Mouse (Mus musculus) cerebellum, postnatal 25 days (tissue): Measurements from ENCODE around the gene Parp2.
"Not testable (repeated sequence)": the region's sequence is repeated elsewhere in the genome, so short reads cannot be mapped to it uniquely, and the experiment has no call there.

ENCODE experiments used
- DNase-seq, 2 experiments: peaks; one replicate each; pipeline ENCODE4 v3.0.0; 2021; ENCODE audit warnings: mixed read lengths in 2 of 2

The Parp2 gene

GRCm38 (mm10) chr14:50807487-50808072 lies at the start of gene Parp2, which contains the start of gene Ccnb1ip1:
Gene Parp2, plus strand, starts transcription at chr14:50807841.
Gene Ccnb1ip1, minus strand, starts transcription at chr14:50807732.
- DNase-seq: peak; percentile 97 to 100

GRCm38 (mm10) chr14:50758416-50759085 lies 49.1 kb upstream of the Parp2 start:
- no peak for DNase-seq

DNA sequence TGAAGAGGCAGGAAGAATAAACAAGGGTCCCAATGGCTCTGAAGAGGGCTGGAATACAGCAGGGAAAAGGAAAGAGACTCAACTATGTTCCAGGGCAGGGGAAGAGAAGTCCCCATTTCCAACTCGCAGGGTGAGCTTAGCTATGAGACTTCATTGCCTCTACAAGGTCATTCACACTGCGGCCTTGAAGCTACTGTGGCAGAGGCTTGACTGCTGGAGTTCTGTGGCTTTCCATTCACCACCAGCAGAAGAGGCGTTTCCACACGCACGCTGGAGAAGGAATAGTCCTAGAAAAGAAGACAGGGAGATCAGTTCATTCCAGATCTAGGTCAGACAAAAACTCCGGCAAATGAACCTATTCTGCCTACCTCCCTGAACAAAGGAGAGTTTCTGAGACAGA lies 41.9 kb upstream of the Parp2 start:
- DNase-seq: no peak

DNA sequence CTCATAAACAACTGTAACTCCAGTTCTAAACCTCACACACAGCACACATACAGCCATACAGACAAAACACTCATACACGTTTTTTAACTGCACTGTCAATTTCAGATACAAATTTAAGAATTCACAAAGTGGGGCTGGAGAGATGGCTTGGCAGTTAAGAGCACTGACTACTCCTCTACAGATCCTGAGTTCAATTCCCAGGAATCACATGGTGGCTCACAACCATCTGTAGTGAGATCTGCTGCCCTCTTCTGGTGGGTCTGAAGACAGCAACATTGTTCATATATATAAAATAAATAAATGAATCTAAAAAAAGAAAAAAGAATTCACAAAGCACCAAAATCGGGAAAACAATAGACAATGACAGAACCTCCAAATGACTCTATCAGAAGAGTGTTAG lies 36.3 kb upstream of the Parp2 start:
- DNase-seq: no peak

DNA sequence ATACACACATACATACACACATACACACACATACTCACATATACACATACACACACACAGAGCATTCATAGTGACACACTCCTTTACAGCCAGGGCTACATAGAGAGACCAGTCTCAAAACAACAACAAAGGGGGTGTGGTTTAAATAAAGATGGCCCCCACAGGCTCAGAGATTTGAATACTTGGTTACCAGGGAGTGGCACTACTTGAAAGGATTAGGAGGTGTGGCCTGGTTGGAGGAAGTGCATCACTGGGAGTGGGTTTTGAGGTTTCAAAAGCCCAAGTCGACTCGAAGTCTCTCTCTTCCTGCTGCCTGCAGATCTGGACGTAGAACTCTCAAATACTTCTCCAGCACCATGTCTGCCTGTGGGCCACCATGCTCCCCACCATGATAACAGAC lies 25.5 kb upstream of the Parp2 start:
- no peak for DNase-seq

- peak in 1 of 2 experiments; percentile 32 for DNase-seq
These were observed 23.0 kb upstream of the Parp2 start for GRCm38 (mm10) chr14:50784391-50785250.

DNA sequence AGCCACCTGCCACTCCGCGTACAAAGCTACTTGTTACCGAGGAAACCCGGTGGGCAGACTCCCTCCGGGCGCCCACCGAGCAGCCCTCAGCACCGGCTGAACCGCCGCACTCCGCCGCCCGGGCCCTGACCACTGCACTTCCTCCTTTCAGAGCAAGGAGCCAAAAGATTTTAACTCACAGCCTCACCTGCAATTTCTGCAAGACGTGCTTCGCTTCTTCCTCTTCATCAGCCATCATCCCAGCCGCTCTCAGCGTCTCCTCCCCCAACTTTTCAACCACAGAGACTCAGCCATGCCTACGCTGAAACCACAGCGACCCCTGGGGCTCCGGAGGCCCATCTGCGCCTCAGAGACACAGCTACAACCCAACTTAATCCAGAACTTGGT lies 22.4 kb upstream of the Parp2 start, which contains the start of gene Ttc5:
Gene Ttc5, minus strand, starts transcription at position 269 of the 387 bp plus-strand sequence.
- peak; percentile 91 to 94 for DNase-seq

GRCm38 (mm10) chr14:50788157-50788556 lies 19.5 kb upstream of the Parp2 start:
- no peak for DNase-seq

GRCm38 (mm10) chr14:50795261-50795935 lies 12.2 kb upstream of the Parp2 start:
- DNase-seq: no peak

GRCm38 (mm10) chr14:50795965-50796364 lies 11.7 kb upstream of the Parp2 start:
- no peak for DNase-seq

GRCm38 (mm10) chr14:50796464-50796863 lies 11.2 kb upstream of the Parp2 start:
- DNase-seq: no peak

- no peak for DNase-seq
These were observed 9.1 kb upstream of the Parp2 start for GRCm38 (mm10) chr14:50798512-50798911.

GRCm38 (mm10) chr14:50799502-50800259 lies 8.0 kb upstream of the Parp2 start:
- peak; percentile 44 to 55 for DNase-seq

DNA sequence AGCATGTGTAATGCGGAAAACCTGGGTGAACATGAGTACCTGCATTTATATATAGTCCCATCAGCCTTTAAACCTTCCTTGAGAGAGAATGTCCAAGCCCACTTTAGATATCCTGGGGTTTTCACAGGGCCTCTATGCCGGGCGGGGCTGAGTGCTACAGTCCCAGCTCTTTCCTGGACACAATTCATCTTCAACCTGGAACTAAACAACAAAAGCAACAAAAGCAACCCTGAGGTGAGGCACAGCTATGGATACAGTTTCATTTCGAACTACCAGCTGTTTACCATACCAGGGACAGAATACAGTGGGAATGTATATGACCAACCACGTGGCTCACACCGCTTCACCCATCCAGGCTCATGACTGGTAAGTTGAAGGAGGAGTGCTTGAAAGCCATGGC lies 5.2 kb upstream of the Parp2 start:
- DNase-seq: no peak

GRCm38 (mm10) chr14:50802843-50803562 lies 4.6 kb upstream of the Parp2 start:
- peak in 1 of 2 experiments; percentile 31 for DNase-seq

GRCm38 (mm10) chr14:50804683-50805082 lies 3.0 kb upstream of the Parp2 start:
- DNase-seq: no peak

DNA sequence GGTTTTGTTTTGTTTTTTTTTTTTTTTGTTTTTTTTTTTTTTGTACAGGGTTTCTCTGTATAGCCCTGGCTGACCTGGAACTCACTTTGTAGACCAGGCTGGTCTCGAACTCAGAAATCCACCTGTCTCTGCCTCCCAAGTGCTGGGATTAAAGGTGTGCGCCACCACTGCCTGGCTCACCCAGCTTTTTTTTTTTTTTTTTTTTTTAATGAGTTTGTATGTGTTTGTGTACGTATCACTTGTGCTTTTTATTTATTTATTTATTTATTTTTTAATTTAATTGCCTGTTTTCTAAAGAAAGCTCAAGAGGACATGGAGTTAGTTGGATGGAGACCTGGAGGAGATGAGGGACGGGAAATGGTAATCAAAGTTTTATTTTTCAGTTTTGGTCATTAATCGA lies 1.2 kb upstream of the Parp2 start:
- DNase-seq: not testable (repeated sequence)

GRCm38 (mm10) chr14:50813060-50813459 lies 5.4 kb downstream of the Parp2 start:
- DNase-seq: no peak

DNA sequence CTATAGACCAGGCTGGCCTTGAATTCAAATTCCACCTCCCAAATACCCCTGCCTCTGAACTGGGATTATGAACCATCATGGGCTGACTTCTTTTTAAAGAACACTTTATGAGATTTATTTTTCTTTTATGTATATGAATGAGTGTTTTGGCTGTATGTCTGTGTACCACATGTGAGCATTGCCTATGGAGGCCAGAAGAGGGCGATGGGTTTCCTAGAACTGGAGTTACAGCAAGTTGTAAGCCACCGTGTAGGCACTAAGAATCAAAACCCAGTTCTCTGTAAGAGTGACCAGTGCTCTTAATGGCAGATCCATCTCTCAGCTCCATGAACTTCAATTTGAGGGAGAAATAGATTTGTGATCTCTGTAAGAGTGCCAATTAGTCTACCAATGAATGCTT lies 15.6 kb downstream of the Parp2 start:
- no peak for DNase-seq

DNA sequence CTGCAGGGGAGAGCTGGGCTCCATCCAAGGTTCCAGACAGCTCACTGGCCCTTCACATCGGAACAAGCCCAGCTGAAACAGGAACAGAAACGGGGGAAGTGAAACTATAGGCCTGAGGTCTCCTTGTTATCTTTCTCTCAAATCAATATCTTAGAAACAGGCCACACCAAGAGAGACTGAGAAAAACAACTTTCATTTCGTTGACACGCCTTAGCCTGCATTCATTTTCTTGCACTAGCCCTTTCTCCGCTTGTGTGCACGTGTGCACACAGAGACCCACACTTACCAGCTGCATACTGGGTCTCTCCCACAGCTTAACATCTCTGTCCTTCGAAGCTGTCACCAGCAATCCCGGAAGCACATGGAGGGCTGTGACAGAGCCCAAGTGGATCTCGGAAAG lies 16.6 kb downstream of the Parp2 start:
- DNase-seq: no peak

DNA sequence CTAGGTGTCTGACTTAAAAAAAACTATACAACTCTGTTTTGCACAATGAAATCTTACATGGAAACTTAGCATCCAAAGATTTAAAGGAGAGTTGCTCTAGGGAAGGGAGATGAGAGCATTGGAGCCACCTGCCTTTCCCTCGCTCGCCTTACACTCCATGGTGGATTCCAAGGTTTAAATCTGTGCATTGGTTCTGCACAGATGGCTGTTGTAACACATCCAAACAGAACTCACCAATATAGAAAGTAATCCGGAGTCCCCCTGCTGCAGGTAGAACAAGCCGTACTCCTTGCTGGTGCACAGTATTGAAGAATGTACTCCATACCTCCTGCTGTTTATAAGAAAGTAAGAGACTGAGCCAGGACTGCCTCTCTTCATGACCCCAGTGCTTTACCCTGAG lies 18.9 kb downstream of the Parp2 start:
- no peak for DNase-seq

DNA sequence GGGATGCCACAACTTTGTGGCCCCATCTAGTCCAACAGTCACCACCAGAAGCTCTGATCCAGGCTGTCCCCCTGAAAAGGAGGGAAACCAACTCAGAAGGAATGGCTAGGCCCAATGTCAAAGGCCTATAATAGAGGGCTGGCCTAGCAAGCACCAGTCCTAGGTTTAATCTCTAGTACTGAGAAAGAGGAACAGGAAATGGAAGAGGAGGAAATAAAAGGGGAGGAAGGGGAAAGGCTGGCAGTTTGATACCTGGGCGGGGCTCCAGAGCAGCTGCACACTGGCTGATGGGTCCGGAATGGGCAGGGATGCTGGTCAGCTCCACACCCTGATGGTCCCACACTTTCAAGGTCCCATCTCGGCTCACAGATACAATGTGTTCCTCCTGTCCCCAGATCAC lies 22.2 kb downstream of the Parp2 start:
- no peak for DNase-seq
